ENCODE assay signal across 8 mouse cellular contexts in genomic region chr16:70353058-70353457, GRCm38 (mm10). TPM values are rescaled to one million over a fixed set of nuclear protein-coding genes. Genes with fewer than 3 reads are reported as not detected.
DNase-seq lines count a peak whose midpoint lies in the region.

No protein-coding gene starts in this region.

- DNase-seq in adrenal gland, adult (ENCODE audit: inconsistent age in 2 of 2, low spot score in 1 of 2) = peak; percentile 72 to 84
- no peak for DNase-seq in adrenal gland, postnatal 4 days (ENCODE audit: low spot score in 2 of 2)
- peak; percentile 8 for DNase-seq in ES-CJ7 (ENCODE audit: low read depth, low spot score)
- DNase-seq in gastrocnemius, postnatal 14 days = peak; percentile 42
- peak; percentile 86 to 87 for DNase-seq in kidney, adult 8-10 months
- DNase-seq in mesoderm, embryonic 11.5 days (ENCODE audit: low read depth, low spot score) = peak; percentile 65
- no peak for DNase-seq in c-Kit-positive CD71-positive TER-119-positive erythroid progenitor cells, embryonic 14.5 days (ENCODE audit: low spot score)
- DNase-seq in layer of hippocampus, adult 9-10 months (ENCODE audit: low spot score) = no peak

- intact Hi-C loops in gastrocnemius, postnatal 14 days (cut with DNase I; ENCODE audit: low total_unique reads) = no loop called here

RNA-seq across cellular contexts. Expression of gene Gbe1, which starts 39.3 kb away (rescaled TPM):
- 10 to 100 TPM; 22.5 to 25.5 TPM for total RNA-seq in adrenal gland, postnatal 4 days (2021)
- total RNA-seq in gastrocnemius, postnatal 14 days (2021) = 10 to 100 TPM; 46.8 to 50.3 TPM

Comparison
In these comparisons a context has a peak if more than half of its experiments do, and no peak if none do; other contexts are left out.
1. DNase-seq: peak in adrenal gland, adult (2 of 2), ES-CJ7 (single experiment), gastrocnemius, postnatal 14 days (single experiment), kidney, adult 8-10 months (2 of 2) and mesoderm, embryonic 11.5 days (single experiment); none in adrenal gland, postnatal 4 days (0 of 2), c-Kit-positive CD71-positive TER-119-positive erythroid progenitor cells, embryonic 14.5 days (single experiment) and layer of hippocampus, adult 9-10 months (single experiment).